Mouse (Mus musculus) forebrain, embryonic 14.5 days (tissue): ENCODE measurements around the gene Olfr510. TPM values are rescaled to one million over a fixed set of nuclear protein-coding genes. Genes with fewer than 3 reads are reported as not detected.

Source experiments
- polyA plus RNA-seq: library from polyadenylated mRNA; unstranded; fragments of >200 nt; fragmentation: Nextera tagmentation; extraction: Ambion mirVana; gene quantifications from 2 replicates; pipeline ENCODE4 v1.2.1, GENCODE M21; 2014

Gene Olfr510
- polyA plus RNA-seq, 1 experiment from 2014 or later, result not detected

Other genes starting within 250 kb of the Olfr510 start
- gene Olfr497, start 246.0 kb upstream of the Olfr510 start, polyA plus RNA-seq, result not detected in 2 replicates
- gene Olfr498, start 201.1 kb upstream of the Olfr510 start, polyA plus RNA-seq, result not detected in 2 replicates
- gene Olfr502, start 141.4 kb upstream of the Olfr510 start, polyA plus RNA-seq, result not detected in 2 replicates
- gene Olfr503, start 121.9 kb upstream of the Olfr510 start, polyA plus RNA-seq, result not detected in 2 replicates
- gene Olfr504, start 100.6 kb upstream of the Olfr510 start, polyA plus RNA-seq, result not detected in 2 replicates
- gene Olfr506, start 55.6 kb upstream of the Olfr510 start, polyA plus RNA-seq, result not detected in 2 replicates
- not detected in 2 replicates for gene Olfr507, start 44.6 kb upstream of the Olfr510 start, polyA plus RNA-seq
- gene Olfr508, start 36.4 kb upstream of the Olfr510 start, polyA plus RNA-seq, result not detected in 2 replicates
- gene Olfr509, start 14.5 kb upstream of the Olfr510 start, polyA plus RNA-seq, result not detected in 2 replicates
- not detected in 2 replicates for gene Olfr512, start 46.9 kb downstream of the Olfr510 start, polyA plus RNA-seq
- gene Olfr513, start 84.6 kb downstream of the Olfr510 start, polyA plus RNA-seq, result not detected in 2 replicates
- not detected in 2 replicates for gene Olfr514, start 159.6 kb downstream of the Olfr510 start, polyA plus RNA-seq
- gene Olfr516, start 184.1 kb downstream of the Olfr510 start, polyA plus RNA-seq, result not detected in 2 replicates
- gene Olfr517, start 206.0 kb downstream of the Olfr510 start, polyA plus RNA-seq, result not detected in 2 replicates
- gene Olfr518, start 218.6 kb downstream of the Olfr510 start, polyA plus RNA-seq, result not detected in 2 replicates
- not detected in 2 replicates for gene Olfr519, start 228.0 kb downstream of the Olfr510 start, polyA plus RNA-seq